Mouse (Mus musculus) CD4-positive helper T cell, adult 2 months (primary cell): ENCODE measurements around the gene Serpinf1.
"Not testable (repeated sequence)": the region's sequence is repeated elsewhere in the genome, so short reads cannot be mapped to it uniquely, and the experiment has no call there.

Source experiments
- DNase-seq: peaks from one replicate; pipeline ENCODE4 v3.0.0-alpha.2; 2012; ENCODE audit warnings: low read depth, missing footprints, low spot score

Gene Serpinf1

DNA sequence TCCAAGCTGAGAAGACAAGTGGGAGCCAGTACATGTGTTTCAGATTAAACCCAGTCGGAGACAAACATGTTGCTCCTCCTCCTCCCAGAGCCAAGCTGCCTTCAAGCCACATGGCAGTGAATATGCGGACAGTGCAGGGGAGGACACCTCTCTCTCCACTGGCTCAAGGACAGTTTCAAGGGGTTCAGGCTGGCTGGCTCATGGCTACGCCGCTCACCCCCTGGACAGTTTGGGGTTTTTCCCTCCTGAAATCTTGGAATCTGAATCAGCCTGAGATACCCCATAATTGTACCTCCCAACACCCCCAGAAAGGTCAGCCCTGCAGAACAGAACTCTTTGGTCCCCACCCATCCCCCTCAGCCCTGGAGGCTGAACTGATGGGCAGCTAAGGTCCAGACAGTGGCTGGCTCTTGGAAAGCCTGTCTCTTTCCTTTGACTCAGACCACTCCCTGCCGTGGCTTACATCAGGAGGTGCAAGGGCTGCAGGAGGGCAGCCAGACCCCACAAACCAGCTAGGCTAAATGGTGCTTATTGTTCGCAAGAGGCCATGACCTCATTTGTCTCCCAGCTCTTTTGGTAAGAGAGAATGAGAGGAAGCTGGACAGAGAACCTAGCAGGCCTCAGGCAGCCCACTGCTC is 1.0 kb downstream of the Serpinf1 start:
- no peak for DNase-seq

DNA sequence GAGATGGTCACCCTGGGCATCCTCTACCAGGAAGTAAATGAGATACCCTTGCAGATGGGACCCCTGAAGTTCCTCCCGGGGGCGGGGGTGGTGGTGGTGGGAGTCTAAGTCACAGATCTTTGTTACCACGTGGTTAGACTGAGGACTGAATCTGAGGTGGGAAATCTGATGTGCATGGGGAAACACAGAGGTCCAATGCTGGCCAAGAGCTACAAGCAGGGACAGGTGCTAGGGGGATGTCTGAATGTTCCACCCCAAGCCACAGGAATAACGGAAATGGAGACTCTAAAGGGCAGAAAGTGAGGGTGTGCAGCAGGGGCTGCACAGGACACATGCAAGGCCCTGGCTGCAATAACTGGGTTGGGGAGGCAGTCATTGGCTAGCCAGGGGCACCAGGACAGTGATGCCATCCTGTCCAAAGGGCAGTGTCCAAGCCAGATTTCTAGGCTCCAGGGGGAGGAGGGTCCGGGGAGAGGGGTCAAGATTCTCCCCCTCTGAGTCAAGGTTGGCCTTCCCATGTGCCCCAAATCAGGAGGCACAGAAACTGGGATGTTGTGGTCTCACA is 1.6 kb downstream of the Serpinf1 start:
- DNase-seq, result no peak

DNA sequence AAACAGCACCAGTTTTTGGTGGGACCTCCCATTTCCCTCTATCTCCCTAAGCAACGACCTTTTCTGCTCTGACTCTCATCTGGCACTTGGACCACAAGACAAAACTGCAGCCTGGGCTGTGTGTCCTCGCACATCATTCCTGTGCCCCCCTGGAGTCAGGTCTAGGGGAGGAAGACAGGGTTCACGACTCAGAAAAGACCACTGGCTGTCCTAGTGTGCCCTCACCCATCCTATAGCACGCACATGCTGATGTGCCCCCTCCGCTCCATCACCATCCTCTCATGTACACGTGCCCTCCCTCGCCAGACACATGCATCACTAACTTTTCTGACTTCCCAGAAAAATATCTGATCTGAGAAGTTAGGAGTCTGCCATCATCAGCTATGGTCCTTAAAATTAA is 2.5 kb downstream of the Serpinf1 start:
- no peak for DNase-seq

DNA sequence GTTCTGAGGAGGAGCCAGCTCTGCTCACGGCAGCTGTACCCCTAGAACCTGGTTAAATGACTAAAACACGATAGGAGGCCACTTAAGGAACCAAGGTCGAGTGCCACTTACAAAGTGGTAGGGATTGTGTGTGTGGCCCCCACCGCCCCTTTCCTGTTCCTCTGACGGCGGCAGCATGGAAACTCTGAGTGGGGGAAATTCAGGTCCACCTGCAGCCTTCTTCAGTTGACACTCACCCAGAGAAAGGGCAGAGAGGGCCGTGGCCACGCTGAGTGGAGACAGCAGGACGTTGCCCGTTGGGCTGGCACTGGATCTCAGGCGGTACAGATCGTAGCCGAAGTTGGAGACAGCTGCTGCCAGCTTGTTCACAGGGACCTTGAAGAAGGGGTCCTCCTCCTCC is 6.5 kb downstream of the Serpinf1 start:
- peak; percentile 17 for DNase-seq

DNA sequence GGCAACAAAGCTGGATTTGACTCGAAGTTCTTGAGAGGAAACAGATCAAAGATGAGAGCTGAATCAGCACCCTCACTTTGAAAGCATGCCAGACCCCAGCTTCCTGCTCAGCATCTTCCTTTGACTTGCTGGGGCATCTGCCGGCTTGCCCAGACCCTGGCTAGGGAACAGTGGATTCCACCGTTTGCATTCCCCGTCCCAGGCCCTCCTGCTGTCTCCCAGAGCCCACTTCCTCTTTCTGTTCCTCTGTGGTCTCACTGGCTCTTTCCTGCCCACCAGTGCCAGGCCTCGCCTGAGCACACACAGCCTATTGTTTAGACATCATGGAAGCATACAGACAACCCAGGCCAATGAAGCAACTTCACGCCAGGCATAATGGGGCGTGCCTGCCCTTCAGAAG is 7.4 kb downstream of the Serpinf1 start:
- DNase-seq, result peak; percentile 39

DNA sequence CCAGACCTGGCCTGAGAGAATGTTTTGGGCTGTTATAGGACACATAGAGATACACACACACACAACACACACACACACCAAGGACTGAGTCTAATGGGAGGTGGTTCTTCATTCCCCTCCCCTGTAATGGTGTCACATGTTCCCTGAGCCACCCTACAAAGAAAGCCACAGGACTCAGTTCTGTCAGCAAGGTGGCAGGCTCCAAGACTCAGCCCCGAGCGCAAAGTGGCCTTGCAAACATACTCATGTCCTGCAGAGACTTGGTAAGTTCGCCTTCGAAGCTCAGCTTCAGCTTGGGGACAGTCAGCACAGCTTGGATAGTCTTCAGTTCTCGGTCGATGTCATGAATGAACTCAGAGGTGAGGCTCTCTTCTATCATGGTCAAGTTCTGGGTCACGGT is 11.9 kb downstream of the Serpinf1 start:
- DNase-seq, result no peak

DNA sequence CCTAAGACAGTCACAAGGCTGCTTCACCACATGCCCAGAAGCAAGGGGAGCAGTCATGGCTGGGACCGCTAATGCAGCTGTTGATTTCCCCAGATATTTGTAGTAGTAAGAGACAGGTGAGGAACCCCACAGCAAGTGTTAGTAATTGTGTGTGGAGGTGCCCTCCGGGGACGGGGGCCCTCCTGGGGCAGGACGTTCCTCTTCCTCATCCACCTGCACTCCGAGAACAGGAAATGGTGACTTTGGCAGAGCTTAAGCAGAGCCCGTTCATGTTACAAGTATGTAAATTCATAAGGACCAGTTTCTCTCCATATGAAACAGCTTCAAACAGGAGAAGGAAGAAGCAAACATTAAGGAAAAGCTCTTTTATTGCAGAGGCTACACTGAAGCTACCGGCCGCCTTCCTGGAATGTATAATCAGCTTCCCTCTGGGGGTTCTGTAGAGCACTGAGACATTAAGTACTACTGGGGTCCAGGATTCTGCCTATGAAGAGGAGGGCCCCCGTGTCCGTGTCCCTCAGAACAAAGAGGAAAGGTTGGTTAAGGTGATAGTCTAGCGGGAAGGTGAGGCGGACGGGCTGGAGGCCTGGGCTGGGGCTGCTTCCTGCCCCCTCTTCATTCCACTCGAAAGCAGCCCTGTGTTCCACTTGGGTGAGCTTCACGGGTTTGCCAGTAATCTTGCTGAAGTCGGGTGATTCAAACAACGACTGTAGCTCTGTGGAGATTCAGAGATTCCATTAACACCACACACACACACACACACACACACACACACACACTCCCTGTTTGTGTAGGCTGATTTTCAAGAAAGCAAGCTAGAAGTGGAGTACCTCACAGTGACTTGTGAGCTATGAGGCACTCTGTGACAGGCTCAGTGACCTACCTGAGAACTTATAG is 12.6 kb downstream of the Serpinf1 start:
- peak; percentile 54 for DNase-seq

DNA sequence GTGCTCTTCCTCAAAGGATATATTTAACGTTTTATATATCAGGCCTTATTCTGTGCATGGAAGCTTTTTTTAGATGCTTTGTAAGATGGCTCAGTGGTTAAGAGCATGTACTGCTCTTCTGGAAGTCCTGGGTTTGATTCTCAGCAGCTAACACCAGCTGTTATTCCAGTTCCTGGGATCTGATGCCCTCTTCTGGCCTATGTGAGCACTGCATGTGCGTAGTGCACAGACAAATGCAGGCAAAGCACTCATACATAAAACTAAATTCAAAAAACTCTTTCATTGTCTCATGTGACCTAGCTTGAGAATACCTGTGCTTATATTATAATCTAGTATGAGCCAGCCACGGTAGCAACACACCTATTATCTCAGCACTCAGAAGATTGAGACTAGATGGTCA is 15.6 kb downstream of the Serpinf1 start:
- DNase-seq, result peak; percentile 58

DNA sequence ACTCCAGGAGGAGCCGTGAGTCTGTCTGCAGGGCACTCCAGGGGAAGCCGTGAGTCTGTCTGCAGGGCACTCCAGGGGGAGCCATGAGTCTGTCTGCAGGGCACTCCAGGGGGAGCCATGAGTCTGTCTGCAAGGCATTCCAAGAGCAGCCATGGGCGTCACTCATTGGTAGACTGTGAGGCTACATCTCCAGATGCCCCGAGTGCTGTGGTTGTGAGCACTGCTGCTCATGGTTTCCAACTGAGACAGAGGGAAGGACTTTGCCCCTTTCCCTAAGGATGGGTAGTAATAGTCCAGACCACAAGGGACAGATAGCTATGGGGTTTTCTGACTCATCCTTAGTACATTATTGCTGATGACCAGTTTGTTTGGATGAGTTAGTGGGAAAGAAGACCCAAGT is 16.4 kb downstream of the Serpinf1 start:
- no peak for DNase-seq

DNA sequence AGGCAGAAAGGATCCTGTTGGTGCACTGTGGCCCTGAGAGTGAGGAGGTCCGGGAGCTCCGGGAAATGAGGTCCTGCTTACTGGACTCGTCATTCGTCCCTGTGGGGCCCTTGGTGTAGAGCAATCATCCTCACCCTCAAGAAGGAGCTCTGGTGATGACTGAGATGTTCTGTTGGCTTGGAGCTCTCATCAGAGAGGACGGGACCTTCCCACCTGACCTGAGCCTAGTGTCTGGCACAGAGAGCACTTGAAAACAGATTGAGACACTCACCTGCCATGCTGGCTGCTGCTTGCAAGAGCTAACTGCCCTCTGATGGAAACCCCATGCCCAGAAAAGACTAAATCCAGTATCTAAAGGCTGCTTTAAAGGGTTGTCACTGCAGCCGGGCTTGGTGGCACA is 17.7 kb downstream of the Serpinf1 start:
- DNase-seq, result no peak

DNA sequence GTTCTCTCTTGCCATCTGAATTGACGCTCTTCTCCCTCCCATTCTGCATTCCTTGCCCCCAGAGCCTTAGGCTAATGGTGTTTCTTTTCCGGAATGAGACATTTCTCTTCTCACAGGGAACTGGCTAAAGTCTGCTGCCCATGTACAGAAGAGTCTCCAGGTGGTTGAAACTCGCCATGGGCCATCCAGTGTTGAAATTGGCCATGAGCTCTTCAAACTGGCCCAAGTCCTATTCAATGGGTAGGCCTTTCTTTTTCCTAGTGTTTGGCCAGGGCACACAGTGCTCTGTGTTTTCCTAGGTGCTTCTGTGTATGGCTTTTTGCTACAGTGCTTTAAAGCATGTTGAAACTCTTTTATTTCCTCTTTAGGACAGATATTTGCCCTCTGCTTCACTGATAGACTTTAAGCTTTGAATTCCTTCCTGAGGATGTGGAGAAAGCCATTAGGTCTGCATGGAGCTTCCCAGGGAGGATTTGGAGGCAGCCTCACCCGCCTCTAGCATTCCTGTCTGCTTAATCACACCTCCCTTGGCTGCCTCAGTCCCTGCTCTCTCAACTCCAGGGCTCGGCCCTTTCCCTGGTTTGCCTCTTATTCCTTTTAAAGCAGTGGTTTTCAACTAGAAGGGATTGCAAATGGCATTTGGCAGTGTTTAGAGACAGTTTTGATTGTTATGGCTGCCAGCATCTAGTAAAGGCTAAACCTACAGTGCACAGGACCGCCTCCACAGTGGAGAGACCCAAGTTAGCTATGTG is 19.0 kb downstream of the Serpinf1 start:
- no peak for DNase-seq

DNA sequence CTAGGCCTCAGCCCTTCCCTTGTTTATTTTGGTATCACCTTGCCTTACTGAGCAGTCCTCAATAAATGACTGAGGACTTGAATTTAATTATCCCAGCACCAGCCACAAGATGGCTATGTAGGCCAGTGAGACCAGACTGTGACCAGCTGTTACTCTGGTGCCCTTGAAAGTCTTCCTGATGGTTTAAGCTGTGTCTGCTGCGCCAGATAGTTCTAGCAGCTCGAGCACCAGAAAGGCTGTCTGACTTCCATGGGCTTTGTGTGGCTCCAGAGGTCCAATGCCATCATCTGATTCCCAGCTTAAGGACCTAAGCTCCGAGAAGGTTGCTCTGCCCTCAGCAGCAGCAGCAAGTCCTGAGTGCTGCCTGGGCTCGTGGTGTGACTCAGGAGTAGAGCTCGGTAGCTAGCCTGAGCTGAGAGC is 20.2 kb downstream of the Serpinf1 start:
- peak; percentile 44 for DNase-seq

DNA sequence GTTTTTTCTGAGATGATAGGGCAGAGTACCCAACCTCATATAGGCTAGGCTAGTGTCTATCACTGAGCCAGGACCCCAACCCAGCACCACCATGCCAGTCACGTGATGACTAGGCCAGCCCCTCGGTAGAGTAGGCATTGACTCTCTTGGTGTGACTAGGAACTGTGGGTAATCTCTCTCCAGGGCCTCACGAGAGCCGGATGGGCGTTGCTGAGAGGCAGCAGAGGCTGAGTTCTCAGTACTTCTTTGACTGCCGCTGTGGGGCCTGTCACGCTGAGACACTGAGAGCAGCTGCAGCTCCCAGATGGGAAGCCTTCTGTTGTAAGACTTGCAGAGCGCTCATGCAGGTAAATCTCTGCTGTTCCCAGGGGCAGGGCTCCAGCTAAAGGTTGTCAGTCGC is 22.4 kb downstream of the Serpinf1 start:
- DNase-seq, result no peak

DNA sequence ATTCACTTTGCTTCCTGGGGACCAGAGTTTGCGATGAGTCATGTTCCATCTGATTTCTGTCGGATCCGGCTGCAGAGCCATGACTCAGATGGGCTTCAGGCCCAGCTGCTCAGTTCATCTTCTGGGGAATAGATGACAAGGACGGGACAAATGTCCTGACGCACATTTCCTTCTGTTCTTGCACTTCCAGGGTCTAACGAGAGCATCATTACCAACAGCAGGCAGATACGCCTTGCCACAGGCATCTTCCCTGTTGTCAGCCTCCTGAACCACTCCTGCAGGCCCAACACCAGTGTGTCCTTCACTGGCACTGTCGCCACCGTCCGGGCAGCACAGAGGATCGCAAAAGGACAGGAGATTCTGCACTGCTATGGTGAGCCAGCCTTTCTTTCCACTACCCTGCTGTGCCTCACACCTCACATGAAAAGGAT is 23.1 kb downstream of the Serpinf1 start:
- DNase-seq, result no peak

DNA sequence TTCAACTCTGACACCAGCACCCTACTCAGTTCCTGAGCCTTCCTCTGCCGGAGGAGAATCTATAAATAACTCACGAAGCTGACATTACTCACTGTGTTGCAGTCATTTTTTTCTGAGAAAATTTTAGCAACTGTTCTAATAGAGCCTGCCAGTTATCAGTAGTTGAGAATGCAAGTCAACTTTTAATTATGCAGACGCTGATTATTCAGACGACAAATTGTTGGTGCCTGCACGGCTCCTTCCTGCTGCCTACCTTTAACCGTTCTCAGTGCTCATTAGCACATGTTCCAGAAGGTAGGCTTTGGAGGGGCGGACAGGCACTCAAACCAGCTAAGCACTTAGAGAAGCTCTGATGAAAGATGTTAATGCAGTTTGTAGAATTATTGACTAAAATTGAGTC is 25.0 kb downstream of the Serpinf1 start:
- no peak for DNase-seq

DNA sequence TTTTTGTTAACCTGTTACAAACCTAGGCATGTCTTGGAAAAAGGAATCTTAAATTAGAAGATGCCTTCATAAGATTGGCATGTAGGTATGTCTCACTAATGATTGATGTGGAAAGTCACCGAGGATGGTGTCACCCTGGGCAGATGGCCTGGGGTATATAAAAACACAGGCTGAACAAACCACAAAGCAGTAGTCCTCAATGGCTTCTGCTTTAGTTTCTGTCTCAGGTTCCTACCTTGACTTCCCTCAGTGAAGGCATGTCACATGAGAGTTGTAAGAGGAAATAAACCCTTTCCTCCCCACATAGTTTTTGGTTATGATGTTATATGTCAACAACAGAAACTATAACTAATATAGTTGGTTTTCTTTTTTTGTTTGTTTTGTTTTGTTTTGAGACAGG is 26.9 kb downstream of the Serpinf1 start:
- no peak for DNase-seq

DNA sequence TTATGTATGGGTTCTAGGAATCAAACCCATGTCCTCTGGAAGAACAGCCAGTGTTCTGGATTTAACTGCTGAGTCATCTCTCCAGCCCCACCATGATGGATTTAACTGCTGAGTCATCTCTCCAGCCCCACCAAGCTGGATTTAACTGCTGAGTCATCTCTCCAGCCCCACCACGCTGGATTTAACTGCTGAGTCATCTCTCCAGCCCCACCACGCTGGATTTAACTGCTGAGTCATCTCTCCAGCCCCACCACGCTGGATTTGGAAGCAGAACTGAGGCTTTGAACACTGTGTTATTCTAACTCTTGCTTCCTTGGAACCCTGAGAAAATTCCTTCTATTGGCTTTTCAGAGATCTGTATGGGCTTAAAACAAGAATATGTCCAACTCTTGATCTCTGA is 39.0 kb downstream of the Serpinf1 start:
- DNase-seq, result not testable (repeated sequence)

DNA sequence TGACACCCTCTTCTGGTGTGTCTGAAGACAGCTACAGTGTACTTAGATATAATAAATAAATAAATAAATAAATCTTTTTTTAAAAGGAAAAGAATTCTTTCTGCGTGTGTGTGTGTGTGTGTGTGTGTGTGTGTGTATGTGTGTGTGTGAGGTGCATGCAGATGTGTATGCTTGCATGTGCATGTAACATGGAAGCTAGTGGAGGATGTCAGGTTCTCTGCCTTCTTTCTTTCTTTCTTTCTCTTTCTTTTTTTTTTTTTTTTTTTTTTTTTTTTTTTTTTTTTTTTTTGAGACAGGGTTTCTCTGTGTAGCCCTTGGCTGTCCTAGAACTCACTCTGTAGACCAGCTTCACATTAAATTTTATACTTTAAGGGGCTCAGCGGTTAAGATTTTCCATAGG is 43.7 kb downstream of the Serpinf1 start:
- not testable (repeated sequence) for DNase-seq

DNA sequence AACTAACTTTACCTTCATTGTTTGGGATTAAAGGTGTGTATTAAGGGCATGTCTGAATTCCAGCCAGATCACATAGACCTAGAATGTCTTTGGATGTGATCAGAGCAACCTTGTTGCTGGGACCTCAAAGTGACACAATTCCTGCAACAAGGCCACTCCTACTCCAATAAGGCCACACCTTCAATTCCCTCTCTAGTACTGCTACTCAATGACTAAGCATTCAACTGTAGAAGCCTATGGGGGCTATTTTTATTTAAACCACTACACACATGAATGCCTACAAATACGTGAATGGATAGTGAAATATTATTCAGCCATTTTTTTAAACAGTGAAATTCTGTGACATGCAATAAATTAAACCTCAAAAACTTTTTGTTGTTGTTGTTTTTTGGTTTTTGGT is 45.4 kb downstream of the Serpinf1 start:
- DNase-seq, result no peak
